ENCODE assay signal across 23 mouse cellular contexts in genomic region chr13:108326351-108326750, GRCm38 (mm10). TPM values are rescaled to one million over a fixed set of nuclear protein-coding genes. Genes with fewer than 3 reads are reported as not detected.
A peak's percentile ranks its signal among the peaks of the same experiment; 100 is the strongest.
DNase-seq lines count a peak whose midpoint lies in the region; ATAC-seq and TF ChIP-seq lines count a peak whose summit lies in the region.
"Had no signal": no experiment of that assay in that cellular context is flagged by ENCODE, and none has a peak within 500 bp of the region (broad histone marks: within the 10 kb centered on the region; RNA-seq: fewer than 3 reads in every experiment).

No protein-coding gene starts in this region.

- no peak overlapping the region for H3K4me3 ChIP-seq in kidney, embryonic 14.5 days (ENCODE audit: low read length)
- H3K4me3 ChIP-seq in kidney, embryonic 15.5 days (replicated peaks), result no peak overlapping the region
- no peak overlapping the region for H3K4me3 ChIP-seq in thymus, adult 2 months (ENCODE audit: control insufficient read depth, insufficient read depth, low read length)
- H3K4me3 ChIP-seq: embryonic facial prominence, embryonic 15.5 days; erythroblast, embryonic 14.5 days; forebrain, embryonic 15.5 days; heart, adult 2 months; hindbrain, embryonic 12.5 days had no signal

- 89% methylated on average over 10 of the region's 10 CpGs for WGBS in kidney, embryonic 14.5 days
- WGBS in kidney, embryonic 15.5 days, result 85% methylated on average over 10 of the region's 10 CpGs
- WGBS in thymus, adult 2 months, result 96% methylated on average over 10 of the region's 10 CpGs

- no peak for TF ChIP-seq CTCF in thymus, adult 2 months (IDR thresholded peaks at IDR 0.05; ENCODE audit: borderline replicate concordance, control insufficient read depth, extremely low read depth, insufficient read depth, low read length, poor library complexity)

- H3K4me1 ChIP-seq in kidney, embryonic 14.5 days (ENCODE audit: control insufficient read depth, insufficient read depth, low read length), result no peaks in the 10 kb centered on the region
- H3K4me1 ChIP-seq in kidney, embryonic 15.5 days, result peaks cover 4% of the 10 kb centered on the region; the same call in 1 of the 2 replicates
- H3K4me1 ChIP-seq in thymus, adult 2 months (replicated peaks; ENCODE audit: control insufficient read depth, insufficient read depth, low read length), result no peaks in the 10 kb centered on the region
- H3K4me1 ChIP-seq: embryonic facial prominence, embryonic 15.5 days; forebrain, embryonic 15.5 days; hindbrain, embryonic 12.5 days had no signal

- peak; percentile 92 for DNase-seq in kidney, adult 11 months
- DNase-seq in kidney, postnatal 14 days, result peak; percentile 90
- DNase-seq in yolk sac, embryonic 10.5 days (ENCODE audit: low spot score), result peak; percentile 70
- no peak for DNase-seq in thymus, adult 2 months
- DNase-seq in spleen, adult 12 weeks (ENCODE audit: low spot score), result no peak
- DNase-seq: adrenal gland, adult 8-10 months; adrenal gland, postnatal 36 days; cerebellum, adult 2 months; cerebellum, postnatal 14 days; embryo, embryonic 11 days; heart, adult 2 months; heart, postnatal 10 days; heart, postnatal 4 days had no signal

- no peak overlapping the region for H3K4me2 ChIP-seq in kidney, embryonic 14.5 days (replicated peaks; ENCODE audit: low read depth, low read length)
- no peak overlapping the region for H3K4me2 ChIP-seq in kidney, embryonic 15.5 days
- H3K4me2 ChIP-seq: embryonic facial prominence, embryonic 15.5 days; forebrain, embryonic 15.5 days; hindbrain, embryonic 12.5 days had no signal

- H3K27ac ChIP-seq in kidney, embryonic 14.5 days (ENCODE audit: low read depth, low read length), result no peak overlapping the region
- H3K27ac ChIP-seq in kidney, embryonic 15.5 days, result no peak overlapping the region
- no peak overlapping the region for H3K27ac ChIP-seq in thymus, adult 2 months (ENCODE audit: control insufficient read depth, insufficient read depth, low read length)
- H3K27ac ChIP-seq: embryonic facial prominence, embryonic 15.5 days; forebrain, embryonic 15.5 days; heart, adult 2 months; hindbrain, embryonic 12.5 days had no signal

- H3K27me3 ChIP-seq in kidney, embryonic 14.5 days (ENCODE audit: control insufficient read depth, insufficient read depth, low read length), result no peaks in the 10 kb centered on the region
- no peaks in the 10 kb centered on the region for H3K27me3 ChIP-seq in kidney, embryonic 15.5 days
- no peaks in the 10 kb centered on the region for H3K27me3 ChIP-seq in thymus, adult 2 months (ENCODE audit: control insufficient read depth, insufficient read depth, low read length)
- H3K27me3 ChIP-seq: CH12.LX; embryonic facial prominence, embryonic 15.5 days; forebrain, embryonic 15.5 days; hindbrain, embryonic 12.5 days; Patski had no signal

- ATAC-seq in kidney, embryonic 14.5 days (ENCODE audit: low FRiP score, low TSS enrichment), result no peak
- ATAC-seq in kidney, embryonic 15.5 days (replicated peaks; ENCODE audit: low FRiP score), result peak; percentile 66; the same call in 1 of the 2 replicates
- no peak for ATAC-seq in activated CD4-positive, CD25-positive, alpha-beta regulatory T cell, adult 4 months
- ATAC-seq: forebrain, embryonic 15.5 days; hindbrain, embryonic 16.5 days; Patski had no signal

- no peak overlapping the region for H3K9ac ChIP-seq in kidney, embryonic 14.5 days (ENCODE audit: low read depth, low read length)
- no peak overlapping the region for H3K9ac ChIP-seq in kidney, embryonic 15.5 days
- H3K9ac ChIP-seq: embryonic facial prominence, embryonic 15.5 days; forebrain, embryonic 15.5 days; hindbrain, embryonic 12.5 days had no signal

- H3K36me3 ChIP-seq in kidney, embryonic 14.5 days (ENCODE audit: control insufficient read depth, insufficient read depth, low read length), result peaks cover 20% of the 10 kb centered on the region
- peaks cover 23% of the 10 kb centered on the region for H3K36me3 ChIP-seq in kidney, embryonic 15.5 days
- peaks cover 14% of the 10 kb centered on the region for H3K36me3 ChIP-seq in thymus, adult 2 months (ENCODE audit: control insufficient read depth, insufficient read depth, low read length)
- H3K36me3 ChIP-seq: forebrain, embryonic 15.5 days had no signal

- no peaks in the 10 kb centered on the region for H3K9me3 ChIP-seq in kidney, embryonic 14.5 days (ENCODE audit: control insufficient read depth, low read length)
- H3K9me3 ChIP-seq in kidney, embryonic 15.5 days (replicated peaks), result no peaks in the 10 kb centered on the region
- H3K9me3 ChIP-seq: embryonic facial prominence, embryonic 15.5 days; forebrain, embryonic 15.5 days; hindbrain, embryonic 12.5 days had no signal

- TF ChIP-seq POLR2A in thymus, adult 2 months (IDR thresholded peaks at IDR 0.05; ENCODE audit: control insufficient read depth, extremely low read depth, insufficient read depth, low read length, poor library complexity), result no peak

RNA-seq across cellular contexts. Expression of gene Depdc1b, which starts 10.2 kb away (rescaled TPM):
- polyA plus RNA-seq in kidney, embryonic 14.5 days (2014; fragmentation: Nextera tagmentation; extraction: Ambion mirVana), result 12.7 and 14.4 TPM in 2 replicates
- polyA plus RNA-seq in kidney, embryonic 15.5 days (2015; fragmentation: Nextera tagmentation; extraction: Ambion mirVana), result 10.7 and 13.7 TPM in 2 replicates
- 10.4 and 13.1 TPM in 2 replicates for polyA plus RNA-seq in thymus, adult 2 months (2012; rRNA removed)
- polyA plus RNA-seq in activated CD4-positive, CD25-positive, alpha-beta regulatory T cell, adult 4 months (2017; shearing (Covaris generic)), result 1 to 10 TPM in 1 of 2 experiments, under 1 TPM in 1; 0.57 to 3.1 TPM

Comparison
In these comparisons a context has a peak if more than half of its experiments do, and no peak if none do; other contexts are left out.
1. DNase-seq: peak in kidney, adult 11 months (single experiment), kidney, postnatal 14 days (single experiment) and yolk sac, embryonic 10.5 days (single experiment); none in thymus, adult 2 months (single experiment) and spleen, adult 12 weeks (single experiment).